ENCODE assay signal across 8 mouse cellular contexts in the genomic region with DNA sequence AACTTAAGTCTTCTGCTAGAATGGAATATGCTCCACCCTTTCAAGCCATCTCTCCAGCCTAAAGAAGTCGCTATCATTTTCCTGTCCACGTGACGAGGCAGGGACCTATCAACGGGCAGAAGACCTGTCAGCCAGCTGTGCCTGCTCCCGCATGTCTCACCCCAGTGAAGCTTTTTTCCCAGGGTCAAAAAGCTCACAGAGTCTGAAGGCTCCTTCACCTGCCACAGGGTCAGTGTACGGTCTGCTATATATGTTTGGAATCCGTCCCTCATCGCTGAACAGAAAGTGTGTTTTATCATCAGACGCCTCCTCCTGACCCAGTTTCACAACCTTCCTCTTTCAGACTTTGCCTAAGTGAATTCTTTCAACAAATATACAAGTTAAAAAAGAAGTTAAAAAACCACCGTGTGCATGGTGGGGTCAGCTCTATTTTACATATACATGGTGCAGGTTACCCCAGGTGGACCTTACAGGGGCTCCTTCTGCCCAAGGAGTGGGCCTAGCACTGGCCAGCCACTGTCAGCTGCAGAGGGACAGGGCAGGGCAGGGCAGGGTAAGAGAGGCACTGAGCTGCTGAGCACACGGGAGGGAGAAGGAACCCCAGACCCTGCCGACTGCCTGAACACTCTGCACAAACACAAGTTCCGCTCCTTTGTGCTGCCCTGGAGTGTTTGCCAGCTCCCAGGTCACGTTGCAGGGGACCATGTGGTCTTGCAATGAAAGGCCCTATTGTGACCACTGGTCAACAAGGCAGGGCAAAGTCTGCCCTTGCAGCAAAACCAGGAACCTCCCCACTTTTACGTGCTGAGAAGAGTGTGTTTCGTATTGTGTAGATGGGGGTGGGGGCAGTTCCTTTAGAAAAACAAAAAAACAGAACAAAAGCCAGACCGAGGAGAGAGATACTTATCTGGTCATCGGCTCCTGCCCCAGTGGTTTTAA.
DNase-seq lines count a peak whose midpoint lies in the region; ATAC-seq and TF ChIP-seq lines count a peak whose summit lies in the region.

No protein-coding gene starts in this region.

- DNase-seq in gastrocnemius, postnatal 25 days: peak; percentile 46
- DNase-seq in gastrocnemius, postnatal 36 days: no peak
- no peak for DNase-seq in hindbrain, embryonic 14.5 days (ENCODE audit: low spot score)
- peak; percentile 95 for DNase-seq in layer of hippocampus, adult 9-11 months
- peak; percentile 37 for DNase-seq in lung, embryonic 14.5 days
- DNase-seq in thymus, postnatal 14 days: peak; percentile 60

- H3K4me1 ChIP-seq in forebrain, embryonic 15.5 days: peaks cover 5% of the 10 kb centered on the region; the same call in 1 of the 2 replicates
- H3K4me1 ChIP-seq in hindbrain, embryonic 14.5 days (replicated peaks; ENCODE audit: control insufficient read depth, insufficient read depth, low read length): 0 out of 2 replicates have a peak, but pooled peaks cover 3% of the 10 kb centered on the region
- peaks cover 3% of the 10 kb centered on the region; the same call in 1 of the 2 replicates for H3K4me1 ChIP-seq in lung, embryonic 14.5 days (ENCODE audit: insufficient read depth)
- no peaks in the 10 kb centered on the region for H3K4me1 ChIP-seq in neural tube, embryonic 14.5 days (ENCODE audit: control insufficient read depth, insufficient read depth, low read length)

- no peaks in the 10 kb centered on the region for H3K36me3 ChIP-seq in forebrain, embryonic 15.5 days
- no peaks in the 10 kb centered on the region for H3K36me3 ChIP-seq in hindbrain, embryonic 14.5 days (replicated peaks; ENCODE audit: control insufficient read depth, insufficient read depth)
- H3K36me3 ChIP-seq in lung, embryonic 14.5 days (ENCODE audit: insufficient read depth): no peaks in the 10 kb centered on the region
- no peaks in the 10 kb centered on the region for H3K36me3 ChIP-seq in neural tube, embryonic 14.5 days (ENCODE audit: control insufficient read depth, insufficient read depth, low read length)

- H3K27me3 ChIP-seq in forebrain, embryonic 15.5 days: no peaks in the 10 kb centered on the region
- H3K27me3 ChIP-seq in hindbrain, embryonic 14.5 days (ENCODE audit: control insufficient read depth, insufficient read depth, low read length): no peaks in the 10 kb centered on the region
- no peaks in the 10 kb centered on the region for H3K27me3 ChIP-seq in lung, embryonic 14.5 days (ENCODE audit: insufficient read depth, low read length)
- no peaks in the 10 kb centered on the region for H3K27me3 ChIP-seq in neural tube, embryonic 14.5 days (ENCODE audit: control insufficient read depth, insufficient read depth, low read length)

- no peak overlapping the region for H3K4me3 ChIP-seq in forebrain, embryonic 15.5 days
- H3K4me3 ChIP-seq in hindbrain, embryonic 14.5 days (replicated peaks; ENCODE audit: low read length): no peak overlapping the region
- no peak overlapping the region for H3K4me3 ChIP-seq in lung, embryonic 14.5 days (ENCODE audit: low read depth, low read length)
- H3K4me3 ChIP-seq in neural tube, embryonic 14.5 days (ENCODE audit: low read depth, low read length): no peak overlapping the region

- H3K9me3 ChIP-seq in forebrain, embryonic 15.5 days: no peaks in the 10 kb centered on the region
- no peaks in the 10 kb centered on the region for H3K9me3 ChIP-seq in hindbrain, embryonic 14.5 days (ENCODE audit: control insufficient read depth, low read length)
- H3K9me3 ChIP-seq in lung, embryonic 14.5 days (ENCODE audit: low read depth, low read length): no peaks in the 10 kb centered on the region
- no peaks in the 10 kb centered on the region for H3K9me3 ChIP-seq in neural tube, embryonic 14.5 days (ENCODE audit: control insufficient read depth, low read length)

- 47% methylated on average over 18 of the region's 18 CpGs for WGBS in forebrain, embryonic 15.5 days
- 39% methylated on average over 18 of the region's 18 CpGs for WGBS in hindbrain, embryonic 14.5 days
- 21% methylated on average over 18 of the region's 18 CpGs for WGBS in lung, embryonic 14.5 days
- 49% methylated on average over 18 of the region's 18 CpGs for WGBS in neural tube, embryonic 14.5 days

- no peak overlapping the region for H3K27ac ChIP-seq in forebrain, embryonic 15.5 days (replicated peaks)
- no peak overlapping the region for H3K27ac ChIP-seq in hindbrain, embryonic 14.5 days
- peak overlapping the region; percentile 63; the same call in 1 of the 2 replicates for H3K27ac ChIP-seq in lung, embryonic 14.5 days (ENCODE audit: low read depth)
- no peak overlapping the region for H3K27ac ChIP-seq in neural tube, embryonic 14.5 days (ENCODE audit: low read depth, low read length)

- peak; percentile 72 for ATAC-seq in forebrain, embryonic 15.5 days (replicated peaks)
- ATAC-seq in hindbrain, embryonic 14.5 days (ENCODE audit: low FRiP score): peak; percentile 57; the same call in 1 of the 2 replicates
- peak; percentile 56 for ATAC-seq in lung, embryonic 14.5 days (ENCODE audit: insufficient read depth)
- ATAC-seq in neural tube, embryonic 14.5 days (ENCODE audit: low read depth): peak; percentile 74; the same call in 1 of the 2 replicates

- intact Hi-C loops in gastrocnemius, postnatal 36 days (cut with DNase I): no loop called here

- H3K9ac ChIP-seq in forebrain, embryonic 15.5 days (replicated peaks): no peak overlapping the region
- H3K9ac ChIP-seq in hindbrain, embryonic 14.5 days: no peak overlapping the region
- no peak overlapping the region for H3K9ac ChIP-seq in lung, embryonic 14.5 days
- no peak overlapping the region for H3K9ac ChIP-seq in neural tube, embryonic 14.5 days (replicated peaks; ENCODE audit: low read depth, low read length)

- H3K4me2 ChIP-seq in forebrain, embryonic 15.5 days (replicated peaks): no peak overlapping the region
- peak overlapping the region; percentile 10 for H3K4me2 ChIP-seq in hindbrain, embryonic 14.5 days (replicated peaks)
- H3K4me2 ChIP-seq in lung, embryonic 14.5 days: peak overlapping the region; percentile 18; the same call in 1 of the 2 replicates
- H3K4me2 ChIP-seq in neural tube, embryonic 14.5 days (ENCODE audit: low read depth, low read length): no peak overlapping the region

- TF ChIP-seq CTCF in lung, embryonic 14.5 days (IDR thresholded peaks at IDR 0.05; ENCODE audit: low read depth): no peak

Comparison
In these comparisons a context has a peak if more than half of its experiments do, and no peak if none do; other contexts are left out.
1. DNase-seq: peak in gastrocnemius, postnatal 25 days (single experiment), layer of hippocampus, adult 9-11 months (single experiment), lung, embryonic 14.5 days (single experiment) and thymus, postnatal 14 days (single experiment); none in gastrocnemius, postnatal 36 days (0 of 2) and hindbrain, embryonic 14.5 days (single experiment).
2. H3K4me2 ChIP-seq: peak in hindbrain, embryonic 14.5 days (single experiment) and lung, embryonic 14.5 days (single experiment); none in forebrain, embryonic 15.5 days (single experiment) and neural tube, embryonic 14.5 days (single experiment).
3. Peak in every context shown above with its lines, with median percentiles within 50 percentile points of each other: ATAC-seq.